Mouse (Mus musculus) E14TG2a.4 (cell line): ENCODE measurements around the gene Rbm7.

ENCODE experiments used
- H3K27me3 ChIP-seq: 2 replicates; pipeline ENCODE4 v1.6.1; 2014; ENCODE audit warnings: low read length, control low read depth; ENCODE audit not compliant: insufficient read depth
- H3K36me3 ChIP-seq: 2 replicates; pipeline ENCODE4 v1.6.1; 2014; ENCODE audit warnings: low read length, control low read depth; ENCODE audit not compliant: insufficient read depth
- H3K4me1 ChIP-seq: replicated peaks from 2 replicates; pipeline ENCODE4 v1.6.1; 2014; ENCODE audit warnings: low read depth, low read length, control low read depth
- H3K4me3 ChIP-seq: replicated peaks from 2 replicates; pipeline ENCODE4 v1.5.1; 2014; ENCODE audit warnings: mild to moderate bottlenecking, low read length
- H3K9me3 ChIP-seq: 2 replicates; pipeline ENCODE4 v1.6.1; 2014; ENCODE audit warnings: low read length, control low read depth
- CTCF ChIP-seq: conservative IDR thresholded peaks from 2 replicates; pipeline ENCODE4 v1.5.1; 2014; ENCODE audit warnings: low read length
- NANOG ChIP-seq: IDR thresholded peaks from 2 replicates; pipeline ENCODE4 v1.6.1; 2014; ENCODE audit warnings: borderline replicate concordance, low read length, mixed read lengths
- POU5F1 ChIP-seq: IDR thresholded peaks from 2 replicates; pipeline ENCODE4 v1.6.1; 2014; ENCODE audit warnings: low read length, borderline replicate concordance

Rbm7 gene

DNA sequence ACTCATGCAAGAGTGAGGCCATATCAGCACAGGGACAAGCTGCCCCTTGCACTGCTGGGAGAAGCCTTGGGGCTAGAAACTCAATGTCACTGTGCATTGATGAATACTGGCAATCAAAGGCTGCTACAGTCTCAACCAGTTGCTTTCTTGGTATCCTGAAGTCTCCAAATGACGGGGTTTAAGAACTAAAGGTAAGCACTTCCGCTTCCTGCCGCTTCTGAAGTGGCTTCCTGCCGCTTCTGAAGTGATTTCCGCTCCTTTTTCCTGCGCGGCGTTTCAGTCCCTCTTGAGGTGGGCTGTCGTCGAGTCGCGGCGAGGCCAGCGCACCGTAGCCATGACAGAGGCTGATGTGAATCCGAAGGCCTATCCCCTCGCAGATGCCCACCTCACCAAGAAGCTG lies 45.0 kb downstream of the Rbm7 start:
- Histone ChIP-seq H3K36me3 (no peaks in the 10 kb centered on the region), H3K4me1 (no peaks in the 10 kb centered on the region), H3K4me3 (no peak overlapping the region), H3K27me3 (no peaks in the 10 kb centered on the region), H3K9me3 (no peaks in the 10 kb centered on the region)
- TF ChIP-seq NANOG = no peak
- TF ChIP-seq POU5F1 = no peak
- TF ChIP-seq CTCF = no peak

DNA sequence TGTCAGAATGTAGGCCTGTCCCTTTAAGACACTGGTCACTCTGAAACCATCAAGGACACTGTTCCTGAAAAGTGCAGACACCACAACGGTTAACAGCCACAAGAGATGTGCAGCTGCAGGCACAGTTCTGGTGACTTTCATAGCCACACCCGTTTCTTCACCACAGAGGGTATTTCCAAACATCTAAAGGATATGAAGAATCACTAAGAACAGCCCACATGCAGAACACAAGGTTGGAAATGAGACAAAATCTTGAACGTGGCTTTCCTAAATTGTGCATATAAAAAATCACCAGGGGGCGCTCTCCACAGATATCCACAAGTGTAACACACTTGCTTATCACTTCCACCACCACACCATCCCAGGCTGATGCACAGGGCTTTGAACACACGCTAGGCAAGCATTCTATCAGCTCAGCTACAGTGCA lies 47.3 kb downstream of the Rbm7 start:
- H3K9me3 ChIP-seq = no peaks in the 10 kb centered on the region
- no peaks in the 10 kb centered on the region for H3K4me1 ChIP-seq
- H3K27me3 ChIP-seq = no peaks in the 10 kb centered on the region
- no peaks in the 10 kb centered on the region for H3K36me3 ChIP-seq
- no peak overlapping the region for H3K4me3 ChIP-seq
- TF ChIP-seq POU5F1 (no peak), CTCF (peak; percentile 66)

DNA sequence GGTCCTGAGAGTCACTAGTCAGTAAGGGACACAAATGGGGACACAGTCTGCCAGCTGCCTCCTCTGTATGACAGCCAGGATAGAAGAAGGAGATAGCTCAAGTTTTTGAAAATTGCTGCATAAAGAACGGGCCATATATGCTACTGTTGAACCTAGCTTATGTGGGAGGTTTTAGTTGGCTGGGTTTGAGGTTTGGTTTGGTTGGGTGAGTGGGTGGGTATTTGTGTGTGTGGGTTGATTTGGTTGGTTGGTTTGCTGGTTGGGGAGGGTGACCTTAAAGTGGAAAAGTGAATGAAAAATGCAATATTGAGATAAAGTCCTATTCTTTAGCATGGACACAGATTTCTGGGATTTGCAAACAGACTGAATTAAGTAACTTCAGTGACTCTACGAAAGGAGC lies 50.3 kb downstream of the Rbm7 start:
- Histone ChIP-seq H3K9me3 (no peaks in the 10 kb centered on the region), H3K36me3 (no peaks in the 10 kb centered on the region), H3K27me3 (no peaks in the 10 kb centered on the region), H3K4me3 (no peak overlapping the region), H3K4me1 (no peaks in the 10 kb centered on the region)
- TF ChIP-seq POU5F1 (no peak), NANOG (no peak), CTCF (no peak)

DNA sequence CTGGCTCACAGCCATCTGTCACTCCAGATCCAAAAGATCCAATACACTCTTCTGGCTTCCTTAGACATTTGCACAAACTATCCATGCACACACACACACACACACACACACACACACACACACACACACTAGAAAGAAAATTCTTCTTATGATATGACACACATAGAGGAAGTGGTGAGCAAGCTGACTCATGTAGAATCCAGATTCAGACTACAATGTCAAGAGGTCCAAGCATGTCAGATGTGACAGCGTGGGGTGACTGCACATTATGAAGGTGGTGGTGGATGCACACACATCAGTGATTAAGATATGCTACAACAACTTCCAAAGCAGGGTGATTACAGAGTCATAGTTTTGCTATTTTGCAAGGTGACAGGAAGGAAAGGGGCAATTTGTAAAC lies 51.2 kb downstream of the Rbm7 start:
- Histone ChIP-seq H3K4me1 (no peaks in the 10 kb centered on the region), H3K4me3 (no peak overlapping the region), H3K36me3 (no peaks in the 10 kb centered on the region), H3K27me3 (no peaks in the 10 kb centered on the region), H3K9me3 (no peaks in the 10 kb centered on the region)
- no peak for TF ChIP-seq NANOG
- TF ChIP-seq POU5F1 = no peak
- TF ChIP-seq CTCF = no peak
